Mouse (Mus musculus): ENCODE results near the gene Rpp25l. TPM values are rescaled to one million over a fixed set of nuclear protein-coding genes. Genes with fewer than 3 reads are reported as not detected.

The Rpp25l gene
- polyA plus RNA-seq, 1 experiment = 60.3 TPM

DNA sequence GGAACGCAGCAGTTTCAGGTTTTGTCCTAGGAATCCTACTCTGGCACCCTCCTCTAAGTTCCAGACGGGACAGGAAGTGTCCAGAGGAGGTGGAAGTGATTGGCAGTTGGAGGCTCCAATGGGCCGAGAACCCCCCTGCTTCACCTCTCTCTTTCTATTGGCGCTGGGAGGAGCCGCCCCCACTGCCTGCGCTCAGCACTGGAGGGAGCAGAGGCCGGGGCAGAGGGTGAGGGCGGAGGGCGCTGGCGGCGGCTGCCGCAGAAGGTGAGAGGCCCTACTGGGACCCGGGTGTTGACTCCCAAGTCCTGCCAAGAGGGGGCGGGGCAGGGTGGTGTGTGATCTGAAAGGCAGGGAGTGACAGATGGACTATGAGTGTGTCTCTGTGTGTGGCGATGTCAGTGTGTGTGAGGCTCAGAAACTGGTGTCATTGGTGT is 47.0 kb upstream of the Rpp25l start:
- no peak overlapping the region for H3K4me3 ChIP-seq (ENCODE audit: insufficient read depth, poor library complexity, severe bottlenecking)

DNA sequence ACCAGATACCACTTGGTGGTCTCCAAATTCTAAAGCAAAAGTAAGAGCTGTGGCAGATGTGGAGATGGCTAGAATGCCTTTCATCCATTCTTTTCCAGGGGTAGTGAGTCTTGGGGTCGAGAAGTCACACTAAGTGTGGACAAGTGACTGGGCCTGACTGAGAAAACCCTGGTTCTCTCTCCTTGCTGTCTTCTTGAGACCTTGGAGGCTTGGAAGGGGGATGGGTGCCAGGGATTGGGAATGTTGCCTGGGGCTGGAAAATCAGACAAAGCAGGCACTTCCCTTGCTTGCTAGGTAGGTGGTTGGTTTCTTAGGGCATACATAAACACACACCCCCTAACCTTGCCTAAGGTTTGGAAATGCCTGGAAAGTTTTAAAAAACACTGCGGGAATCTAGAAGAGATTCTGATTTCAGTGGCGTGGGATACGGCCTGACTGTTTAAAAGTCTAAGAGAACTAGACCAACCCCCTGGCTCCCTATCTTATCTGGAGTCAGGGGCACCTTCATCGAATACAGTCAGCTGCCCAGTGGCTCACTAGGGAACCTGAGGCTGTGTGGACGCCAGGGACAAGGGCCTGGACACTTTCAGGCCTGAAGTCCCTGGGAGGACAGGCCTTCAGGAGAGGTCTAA is 46.4 kb upstream of the Rpp25l start:
- H3K79me3 ChIP-seq (ENCODE audit: low read depth) = no peaks in the 10 kb centered on the region
- no peaks in the 10 kb centered on the region for H3K36me3 ChIP-seq (ENCODE audit: control insufficient read depth, insufficient read depth)
- H3ac ChIP-seq (ENCODE audit: control insufficient read depth, insufficient read length, low read depth) = no peak overlapping the region
- no peak for TF ChIP-seq CTCF (IDR thresholded peaks at IDR 0.05; ENCODE audit: control insufficient read depth, insufficient read depth, insufficient read length)
- TF ChIP-seq MAX (IDR thresholded peaks at IDR 0.05) = no peak
- TF ChIP-seq MYOD1 (IDR thresholded peaks at IDR 0.05; ENCODE audit: control insufficient read depth, insufficient read length, low read depth) = no peak
- TF ChIP-seq FOSL1 (IDR thresholded peaks at IDR 0.05; ENCODE audit: insufficient read depth, low read length, poor library complexity, severe bottlenecking) = no peak
- TF ChIP-seq USF1 (IDR thresholded peaks at IDR 0.05; ENCODE audit: low read depth) = no peak
- TF ChIP-seq MYOG (IDR thresholded peaks at IDR 0.05; ENCODE audit: control insufficient read depth, extremely low read depth, insufficient read length) = no peak
- TF ChIP-seq CEBPB (IDR thresholded peaks at IDR 0.05; ENCODE audit: low read depth) = no peak
- H3K27me3 ChIP-seq (ENCODE audit: control insufficient read depth, insufficient read depth, insufficient read length) = no peaks in the 10 kb centered on the region
- no peak overlapping the region for H3K4me3 ChIP-seq (ENCODE audit: insufficient read depth, poor library complexity, severe bottlenecking)
- H3K79me2 ChIP-seq (ENCODE audit: control insufficient read depth, insufficient read depth) = no peaks in the 10 kb centered on the region

More for the DNA sequence above, 47.0 kb upstream of the Rpp25l start:
- H3K79me2 ChIP-seq (ENCODE audit: control insufficient read depth, insufficient read depth) = no peaks in the 10 kb centered on the region
- TF ChIP-seq USF1 (IDR thresholded peaks at IDR 0.05; ENCODE audit: low read depth) (no peak), CTCF (IDR thresholded peaks at IDR 0.05; ENCODE audit: control insufficient read depth, insufficient read depth, insufficient read length) (no peak), CEBPB (IDR thresholded peaks at IDR 0.05; ENCODE audit: low read depth) (no peak), MAX (IDR thresholded peaks at IDR 0.05) (no peak), FOSL1 (IDR thresholded peaks at IDR 0.05; ENCODE audit: insufficient read depth, low read length, poor library complexity, severe bottlenecking) (no peak), MYOG (IDR thresholded peaks at IDR 0.05; ENCODE audit: control insufficient read depth, extremely low read depth, insufficient read length) (no peak), MYOD1 (IDR thresholded peaks at IDR 0.05; ENCODE audit: control insufficient read depth, insufficient read length, low read depth) (no peak)
- H3K79me3 ChIP-seq (ENCODE audit: low read depth) = no peaks in the 10 kb centered on the region
- no peaks in the 10 kb centered on the region for H3K27me3 ChIP-seq (ENCODE audit: control insufficient read depth, insufficient read depth, insufficient read length)
- H3K36me3 ChIP-seq (ENCODE audit: control insufficient read depth, insufficient read depth) = no peaks in the 10 kb centered on the region
- no peak overlapping the region for H3ac ChIP-seq (ENCODE audit: control insufficient read depth, insufficient read length, low read depth)

DNA sequence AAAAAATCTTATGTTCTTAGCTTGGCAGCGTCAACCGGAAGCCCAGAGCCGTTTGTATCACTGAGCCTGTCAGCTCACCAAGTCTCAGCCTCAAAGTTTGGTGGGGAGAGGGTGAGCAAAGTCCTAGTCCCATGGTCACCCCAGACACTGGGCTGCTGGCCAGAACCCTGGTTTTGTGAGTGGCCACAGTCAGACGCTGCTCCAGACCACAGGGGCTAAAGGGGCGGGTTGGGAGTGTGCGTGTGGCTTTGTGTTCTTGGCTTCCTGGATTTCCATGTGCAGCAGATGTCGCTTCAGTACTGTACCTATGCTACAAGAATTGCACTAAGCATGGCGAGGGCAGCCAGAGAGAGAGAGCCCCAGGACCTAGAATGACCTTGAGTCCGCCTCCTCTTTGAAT is 45.9 kb upstream of the Rpp25l start:
- TF ChIP-seq CTCF (IDR thresholded peaks at IDR 0.05; ENCODE audit: control insufficient read depth, insufficient read depth, insufficient read length) (no peak), CEBPB (IDR thresholded peaks at IDR 0.05; ENCODE audit: low read depth) (no peak), USF1 (IDR thresholded peaks at IDR 0.05; ENCODE audit: low read depth) (no peak), FOSL1 (IDR thresholded peaks at IDR 0.05; ENCODE audit: insufficient read depth, low read length, poor library complexity, severe bottlenecking) (no peak), MAX (IDR thresholded peaks at IDR 0.05) (no peak)
- Histone ChIP-seq H3K27me3 (ENCODE audit: control insufficient read depth, insufficient read depth, insufficient read length) (no peaks in the 10 kb centered on the region), H3K79me3 (ENCODE audit: low read depth) (no peaks in the 10 kb centered on the region), H3ac (ENCODE audit: control insufficient read depth, insufficient read length, low read depth) (no peak overlapping the region), H3K36me3 (ENCODE audit: control insufficient read depth, insufficient read depth) (no peaks in the 10 kb centered on the region), H3K4me3 (ENCODE audit: insufficient read depth, poor library complexity, severe bottlenecking) (no peak overlapping the region), H3K79me2 (ENCODE audit: control insufficient read depth, insufficient read depth) (no peaks in the 10 kb centered on the region)

DNA sequence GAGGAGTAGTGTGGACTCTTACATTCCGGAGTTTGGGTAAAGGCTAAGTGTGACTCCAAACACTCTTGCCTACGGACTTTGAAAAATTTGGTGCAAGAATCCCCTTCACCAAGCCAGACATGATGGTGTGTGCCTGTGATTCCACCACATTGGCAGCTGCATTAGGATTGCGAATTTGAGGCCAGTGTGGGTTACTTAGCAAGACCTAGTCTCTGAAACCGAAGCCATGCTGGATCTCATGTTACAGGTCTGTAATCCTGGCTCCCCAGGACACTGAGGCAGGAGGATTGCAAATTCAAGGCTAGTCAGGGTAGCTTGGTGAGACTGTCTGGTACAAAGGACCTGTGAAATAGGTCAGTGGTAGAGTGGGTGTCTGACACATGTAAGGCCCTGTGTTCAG is 45.4 kb upstream of the Rpp25l start:
- H3K36me3 ChIP-seq (ENCODE audit: control insufficient read depth, insufficient read depth) = no peaks in the 10 kb centered on the region
- no peak overlapping the region for H3ac ChIP-seq (ENCODE audit: control insufficient read depth, insufficient read length, low read depth)
- no peaks in the 10 kb centered on the region for H3K79me2 ChIP-seq (ENCODE audit: control insufficient read depth, insufficient read depth)
- H3K4me3 ChIP-seq (ENCODE audit: insufficient read depth, poor library complexity, severe bottlenecking) = no peak overlapping the region
- TF ChIP-seq MAX (IDR thresholded peaks at IDR 0.05) (no peak), CEBPB (IDR thresholded peaks at IDR 0.05; ENCODE audit: low read depth) (no peak), CTCF (IDR thresholded peaks at IDR 0.05; ENCODE audit: control insufficient read depth, insufficient read depth, insufficient read length) (no peak), MYOG (IDR thresholded peaks at IDR 0.05; ENCODE audit: control insufficient read depth, extremely low read depth, insufficient read length) (no peak), USF1 (IDR thresholded peaks at IDR 0.05; ENCODE audit: low read depth) (no peak), FOSL1 (IDR thresholded peaks at IDR 0.05; ENCODE audit: insufficient read depth, low read length, poor library complexity, severe bottlenecking) (no peak), MYOD1 (IDR thresholded peaks at IDR 0.05; ENCODE audit: control insufficient read depth, insufficient read length, low read depth) (no peak)
- H3K79me3 ChIP-seq (ENCODE audit: low read depth) = no peaks in the 10 kb centered on the region
- H3K27me3 ChIP-seq (ENCODE audit: control insufficient read depth, insufficient read depth, insufficient read length) = no peaks in the 10 kb centered on the region

DNA sequence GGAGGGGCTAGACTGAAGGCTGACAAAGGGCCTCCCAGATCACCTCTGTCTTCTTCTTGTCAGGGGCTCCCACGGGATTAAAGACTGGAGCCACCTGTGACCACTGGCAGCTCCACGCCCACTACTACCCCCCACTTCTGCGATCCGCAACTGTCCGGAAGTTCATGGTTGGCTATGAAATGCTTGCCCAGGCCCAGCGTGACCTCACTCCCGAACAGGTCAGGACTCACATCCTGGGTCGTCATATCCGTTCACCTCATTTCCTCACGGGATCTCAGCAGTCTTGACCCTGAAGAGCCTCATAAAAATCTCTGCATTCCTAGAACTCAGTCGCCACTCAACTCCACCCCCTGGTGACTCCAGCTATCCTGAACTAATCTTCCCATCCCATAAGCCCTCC is 44.7 kb upstream of the Rpp25l start:
- Histone ChIP-seq H3K36me3 (ENCODE audit: control insufficient read depth, insufficient read depth) (no peaks in the 10 kb centered on the region), H3K27me3 (ENCODE audit: control insufficient read depth, insufficient read depth, insufficient read length) (no peaks in the 10 kb centered on the region), H3K4me3 (ENCODE audit: insufficient read depth, poor library complexity, severe bottlenecking) (no peak overlapping the region), H3K79me3 (ENCODE audit: low read depth) (no peaks in the 10 kb centered on the region), H3ac (ENCODE audit: control insufficient read depth, insufficient read length, low read depth) (no peak overlapping the region), H3K79me2 (ENCODE audit: control insufficient read depth, insufficient read depth) (no peaks in the 10 kb centered on the region)
- TF ChIP-seq MAX (IDR thresholded peaks at IDR 0.05) (no peak), FOSL1 (IDR thresholded peaks at IDR 0.05; ENCODE audit: insufficient read depth, low read length, poor library complexity, severe bottlenecking) (no peak), CTCF (IDR thresholded peaks at IDR 0.05; ENCODE audit: control insufficient read depth, insufficient read depth, insufficient read length) (no peak), MYOG (IDR thresholded peaks at IDR 0.05; ENCODE audit: control insufficient read depth, extremely low read depth, insufficient read length) (no peak), CEBPB (IDR thresholded peaks at IDR 0.05; ENCODE audit: low read depth) (no peak), USF1 (IDR thresholded peaks at IDR 0.05; ENCODE audit: low read depth) (no peak), MYOD1 (IDR thresholded peaks at IDR 0.05; ENCODE audit: control insufficient read depth, insufficient read length, low read depth) (no peak)

DNA sequence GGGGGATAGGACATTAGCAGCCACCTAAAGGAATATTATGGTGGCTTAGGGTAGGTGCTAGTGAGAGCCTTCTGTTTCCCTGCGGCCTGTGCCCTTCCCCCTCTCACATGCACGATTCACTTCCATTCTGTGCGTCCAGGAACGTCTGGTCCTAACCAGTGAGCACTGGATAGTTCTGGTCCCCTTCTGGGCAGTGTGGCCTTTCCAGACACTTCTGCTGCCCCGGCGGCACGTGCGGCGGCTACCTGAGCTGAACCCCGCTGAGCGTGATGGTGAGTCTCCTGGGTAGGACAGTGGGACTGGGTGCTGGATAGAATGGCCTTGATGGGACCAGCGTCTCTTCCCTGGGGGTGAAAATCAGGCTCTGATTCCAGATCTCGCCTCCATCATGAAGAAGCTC is 44.0 kb upstream of the Rpp25l start:
- TF ChIP-seq CEBPB (IDR thresholded peaks at IDR 0.05; ENCODE audit: low read depth) = no peak
- no peak for TF ChIP-seq USF1 (IDR thresholded peaks at IDR 0.05; ENCODE audit: low read depth)
- no peak for TF ChIP-seq CTCF (IDR thresholded peaks at IDR 0.05; ENCODE audit: control insufficient read depth, insufficient read depth, insufficient read length)
- TF ChIP-seq MAX (IDR thresholded peaks at IDR 0.05) = no peak
- no peak for TF ChIP-seq FOSL1 (IDR thresholded peaks at IDR 0.05; ENCODE audit: insufficient read depth, low read length, poor library complexity, severe bottlenecking)
- H3K4me3 ChIP-seq (ENCODE audit: insufficient read depth, poor library complexity, severe bottlenecking) = no peak overlapping the region
- H3K27me3 ChIP-seq (ENCODE audit: control insufficient read depth, insufficient read depth, insufficient read length) = no peaks in the 10 kb centered on the region
- H3K36me3 ChIP-seq (ENCODE audit: control insufficient read depth, insufficient read depth) = no peaks in the 10 kb centered on the region
- H3K79me2 ChIP-seq (ENCODE audit: control insufficient read depth, insufficient read depth) = no peaks in the 10 kb centered on the region
- no peak overlapping the region for H3ac ChIP-seq (ENCODE audit: control insufficient read depth, insufficient read length, low read depth)
- H3K79me3 ChIP-seq (ENCODE audit: low read depth) = no peaks in the 10 kb centered on the region

Data from C2C12 (cell line).